8 mouse cellular contexts compared by ENCODE assay signal in the genomic region with DNA sequence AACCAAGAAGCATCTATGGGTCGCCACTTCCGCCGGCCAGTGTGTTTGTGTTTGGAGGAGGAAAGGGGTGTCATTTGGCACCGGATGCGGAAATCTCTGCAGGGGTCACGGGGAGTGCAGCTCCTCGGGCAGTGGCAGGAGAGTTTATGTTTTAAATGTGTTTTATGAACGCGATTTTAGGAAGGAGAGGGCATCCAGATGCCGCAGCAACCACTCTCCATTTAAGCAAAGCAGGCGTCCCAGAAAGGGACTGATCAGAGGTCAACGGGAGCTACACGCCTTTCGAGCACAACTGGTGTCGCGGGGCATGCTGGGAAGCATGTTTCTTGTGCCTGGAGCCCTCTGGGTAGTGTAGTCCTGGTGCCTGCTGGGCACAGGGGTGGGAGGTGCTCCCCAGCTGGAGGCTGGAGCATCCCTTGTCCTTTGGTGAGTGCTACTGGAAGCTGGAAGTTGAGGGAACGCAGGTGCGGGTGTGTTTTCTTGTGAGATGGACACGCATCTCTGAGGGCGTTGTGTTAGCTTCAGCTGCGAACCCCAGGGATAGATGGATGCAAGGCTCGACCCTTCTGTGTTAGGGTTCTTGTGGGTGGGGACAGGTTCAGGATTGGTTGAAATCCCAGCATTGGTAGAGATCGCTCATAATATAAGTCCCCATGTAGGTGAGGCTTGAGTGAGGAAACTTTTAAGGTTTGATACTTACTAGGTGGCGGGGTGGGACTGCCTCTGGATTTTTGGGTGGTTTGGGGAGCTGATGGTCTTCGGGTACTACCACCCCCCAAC.
DNase-seq lines count a peak whose midpoint lies in the region; ATAC-seq lines count a peak whose summit lies in the region.

No protein-coding gene starts in this region.

- peak; percentile 88 to 97 for DNase-seq in adrenal gland, adult (ENCODE audit: inconsistent age in 2 of 2, low spot score in 1 of 2)
- peak; percentile 93 for DNase-seq in embryo, embryonic 10 days (ENCODE audit: low spot score)
- peak; percentile 76 to 79 for DNase-seq in gastrocnemius, postnatal 36 days
- DNase-seq in left cerebral cortex, postnatal 14 days (ENCODE audit: low spot score in 2 of 2), result peak; percentile 84 to 86
- DNase-seq in right cerebral cortex, postnatal 14 days, result peak; percentile 73
- peak; percentile 74 for DNase-seq in urinary bladder, postnatal 25 days (ENCODE audit: low spot score)

- H3K36me3 ChIP-seq in intestine, embryonic 15.5 days, result no peaks in the 10 kb centered on the region

- intact Hi-C loops in gastrocnemius, postnatal 36 days (cut with DNase I), result loop anchor here (10.0 kb wide), 1 partner anchor 624 kb away; no protein-coding TSS in a partner anchor
- intact Hi-C loops in left cerebral cortex, postnatal 14 days (cut with DNase I), result loop anchor here (10.0 kb wide), 1 partner anchor 174 kb away; no protein-coding TSS in a partner anchor

- H3K9ac ChIP-seq in intestine, embryonic 15.5 days, result peak overlapping the region; percentile 56

- H3K27ac ChIP-seq in intestine, embryonic 15.5 days, result peak overlapping the region; percentile 79; the same call in 1 of the 2 replicates

- WGBS in intestine, embryonic 15.5 days, result 8% methylated on average over 25 of the region's 25 CpGs

- H3K4me2 ChIP-seq in intestine, embryonic 15.5 days (replicated peaks), result peak overlapping the region; percentile 80

- no peaks in the 10 kb centered on the region for H3K9me3 ChIP-seq in intestine, embryonic 15.5 days

- no peaks in the 10 kb centered on the region for H3K27me3 ChIP-seq in intestine, embryonic 15.5 days (replicated peaks)

- H3K4me1 ChIP-seq in intestine, embryonic 15.5 days (replicated peaks), result 0 out of 2 replicates have a peak, but pooled peaks cover 4% of the 10 kb centered on the region

- ATAC-seq in intestine, embryonic 15.5 days, result peak; percentile 97
- peak; percentile 93 for ATAC-seq in megakaryocyte-erythroid progenitor cell, adult 5-6 weeks (replicated peaks; ENCODE audit: low FRiP score, low TSS enrichment, poor library complexity, severe bottlenecking)

- peak overlapping the region; percentile 56 for H3K4me3 ChIP-seq in intestine, embryonic 15.5 days (replicated peaks)

Comparison
In these comparisons a context has a peak if more than half of its experiments do, and no peak if none do; other contexts are left out.
1. Peak in every context shown above with its lines: DNase-seq, ATAC-seq, H3K4me3 ChIP-seq and H3K27ac ChIP-seq.